17 mouse cellular contexts compared by ENCODE assay signal in genomic region chr3:128220776-128221550, GRCm38 (mm10).
DNase-seq lines count a peak whose midpoint lies in the region; ATAC-seq and TF ChIP-seq lines count a peak whose summit lies in the region.
"Had no signal": no experiment of that assay in that cellular context is flagged by ENCODE, and none has a peak within 500 bp of the region (broad histone marks: within the 10 kb centered on the region; RNA-seq: fewer than 3 reads in every experiment).

No protein-coding gene starts in this region.

- TF ChIP-seq CTCF in kidney, postnatal 0 days (IDR thresholded peaks at IDR 0.05; ENCODE audit: low read depth): no peak
- TF ChIP-seq CTCF in midbrain, postnatal 0 days (IDR thresholded peaks at IDR 0.05): no peak

- H3K4me1 ChIP-seq in hindbrain, embryonic 12.5 days: peaks cover 3% of the 10 kb centered on the region; the same call in 1 of the 2 replicates
- peaks cover 3% of the 10 kb centered on the region; the same call in 1 of the 2 replicates for H3K4me1 ChIP-seq in kidney, postnatal 0 days (replicated peaks; ENCODE audit: insufficient read depth, low read length)
- H3K4me1 ChIP-seq in midbrain, postnatal 0 days (ENCODE audit: insufficient read depth, low read length): no peaks in the 10 kb centered on the region; the same call in 1 of the 2 replicates
- H3K4me1 ChIP-seq: stomach, embryonic 15.5 days had no signal

- peak; percentile 63; the same call in 1 of the 2 replicates for ATAC-seq in hindbrain, embryonic 12.5 days (ENCODE audit: low FRiP score)
- peak; percentile 54; the same call in 1 of the 2 replicates for ATAC-seq in kidney, postnatal 0 days (replicated peaks; ENCODE audit: low FRiP score, low read depth)
- ATAC-seq in midbrain, postnatal 0 days (ENCODE audit: low FRiP score): no peak
- ATAC-seq: intestine, postnatal 0 days had no signal

- 58% methylated on average over 8 of the region's 8 CpGs for WGBS in hindbrain, embryonic 12.5 days
- 75% methylated on average over 8 of the region's 8 CpGs for WGBS in kidney, postnatal 0 days
- 26% methylated on average over 8 of the region's 8 CpGs for WGBS in midbrain, postnatal 0 days

- no peak overlapping the region for H3K4me3 ChIP-seq in hindbrain, embryonic 12.5 days
- no peak overlapping the region for H3K4me3 ChIP-seq in kidney, postnatal 0 days (replicated peaks; ENCODE audit: low read depth, low read length)
- no peak overlapping the region for H3K4me3 ChIP-seq in midbrain, postnatal 0 days (ENCODE audit: low read depth, low read length)
- H3K4me3 ChIP-seq: forebrain, embryonic 12.5 days; heart, embryonic 13.5 days; stomach, embryonic 15.5 days had no signal

- peak; percentile 31 for DNase-seq in left cerebral cortex, postnatal 4 days
- no peak for DNase-seq in left cerebral cortex, adult 11 months (ENCODE audit: low spot score)
- no peak for DNase-seq in kidney, postnatal 0 days (ENCODE audit: low spot score)
- peak; percentile 46 for DNase-seq in midbrain, postnatal 0 days (ENCODE audit: low spot score)
- DNase-seq in embryo, embryonic 10 days (ENCODE audit: low spot score): no peak
- DNase-seq in testis, postnatal 14 days (ENCODE audit: low spot score): no peak
- DNase-seq: cerebellum, postnatal 25 days; gastrocnemius, postnatal 10 days; heart, postnatal 36 days; layer of hippocampus, adult 9-11 months; lung, adult 18-20 months; right cerebral cortex, postnatal 14 days had no signal

- H3K4me2 ChIP-seq in hindbrain, embryonic 12.5 days (replicated peaks): no peak overlapping the region
- no peak overlapping the region for H3K4me2 ChIP-seq in kidney, postnatal 0 days (ENCODE audit: low read length)
- H3K4me2 ChIP-seq in midbrain, postnatal 0 days (ENCODE audit: low read depth, low read length, poor library complexity, severe bottlenecking): no peak overlapping the region
- H3K4me2 ChIP-seq: forebrain, embryonic 12.5 days; heart, embryonic 13.5 days; stomach, embryonic 15.5 days had no signal

- no peaks in the 10 kb centered on the region for H3K36me3 ChIP-seq in hindbrain, embryonic 12.5 days
- no peaks in the 10 kb centered on the region for H3K36me3 ChIP-seq in kidney, postnatal 0 days (ENCODE audit: insufficient read depth, low read length)
- H3K36me3 ChIP-seq in midbrain, postnatal 0 days (ENCODE audit: insufficient read depth, low read length): no peaks in the 10 kb centered on the region
- H3K36me3 ChIP-seq: forebrain, embryonic 12.5 days; heart, embryonic 13.5 days; stomach, embryonic 15.5 days had no signal

- no peak overlapping the region for H3K27ac ChIP-seq in hindbrain, embryonic 12.5 days
- H3K27ac ChIP-seq in kidney, postnatal 0 days: no peak overlapping the region
- no peak overlapping the region for H3K27ac ChIP-seq in midbrain, postnatal 0 days (ENCODE audit: low read depth, low read length)
- H3K27ac ChIP-seq: forebrain, embryonic 12.5 days; heart, embryonic 13.5 days; stomach, embryonic 15.5 days had no signal

- no peaks in the 10 kb centered on the region for H3K27me3 ChIP-seq in hindbrain, embryonic 12.5 days
- H3K27me3 ChIP-seq in kidney, postnatal 0 days (ENCODE audit: insufficient read depth, low read length): no peaks in the 10 kb centered on the region
- no peaks in the 10 kb centered on the region for H3K27me3 ChIP-seq in midbrain, postnatal 0 days (ENCODE audit: insufficient read depth, low read length)
- H3K27me3 ChIP-seq: forebrain, embryonic 12.5 days; heart, embryonic 13.5 days; stomach, embryonic 15.5 days had no signal

- intact Hi-C loops in left cerebral cortex, postnatal 4 days (cut with DNase I): no loop called here

- H3K9me3 ChIP-seq in hindbrain, embryonic 12.5 days (replicated peaks): no peaks in the 10 kb centered on the region
- no peaks in the 10 kb centered on the region for H3K9me3 ChIP-seq in kidney, postnatal 0 days (replicated peaks; ENCODE audit: low read length)
- H3K9me3 ChIP-seq in midbrain, postnatal 0 days (ENCODE audit: low read length): no peaks in the 10 kb centered on the region
- H3K9me3 ChIP-seq: forebrain, embryonic 12.5 days; heart, embryonic 13.5 days; stomach, embryonic 15.5 days had no signal

- H3K9ac ChIP-seq in hindbrain, embryonic 12.5 days: no peak overlapping the region
- no peak overlapping the region for H3K9ac ChIP-seq in kidney, postnatal 0 days (ENCODE audit: low read depth, low read length)
- no peak overlapping the region for H3K9ac ChIP-seq in midbrain, postnatal 0 days (replicated peaks; ENCODE audit: low read length, poor library complexity, severe bottlenecking)
- H3K9ac ChIP-seq: forebrain, embryonic 12.5 days; heart, embryonic 13.5 days; stomach, embryonic 15.5 days had no signal

Comparison
In these comparisons a context has a peak if more than half of its experiments do, and no peak if none do; other contexts are left out.
1. DNase-seq: peak in left cerebral cortex, postnatal 4 days (single experiment) and midbrain, postnatal 0 days (single experiment); none in left cerebral cortex, adult 11 months (single experiment), kidney, postnatal 0 days (single experiment), embryo, embryonic 10 days (single experiment) and testis, postnatal 14 days (single experiment).